Mouse (Mus musculus) kidney, embryonic 16.5 days (tissue): Measurements from ENCODE around the gene Pqbp1. TPM values are rescaled to one million over a fixed set of nuclear protein-coding genes. Genes with fewer than 3 reads are reported as not detected.

Experiments used
- ATAC-seq: fragments of 200-750 bp; cut with Nextera tagmentation; 2 replicates; pipeline ENCODE4 v1.8.0; 2017; ENCODE audit warnings: moderate TSS enrichment; ENCODE audit not compliant: low FRiP score, low TSS enrichment
- H3K27ac ChIP-seq: fragments of 300-500 bp; sonication (generic); 2 replicates; pipeline ENCODE4 v1.5.1; 2014; ENCODE audit warnings: low read length
- H3K27me3 ChIP-seq: fragments of 300-500 bp; sonication (generic); 2 replicates; pipeline ENCODE4 v1.6.1; 2014; ENCODE audit warnings: low read length, control low read depth, mixed read lengths; ENCODE audit not compliant: insufficient read depth
- H3K36me3 ChIP-seq: fragments of 300-500 bp; sonication (generic); 2 replicates; pipeline ENCODE4 v1.6.1; 2014; ENCODE audit warnings: low read length, control low read depth, mixed read lengths; ENCODE audit not compliant: insufficient read depth
- H3K4me1 ChIP-seq: fragments of 300-500 bp; sonication (generic); 2 replicates; pipeline ENCODE4 v1.6.1; 2014; ENCODE audit warnings: low read length, control low read depth, mixed read lengths; ENCODE audit not compliant: insufficient read depth
- H3K4me2 ChIP-seq: fragments of 300-500 bp; sonication (generic); replicated peaks from 2 replicates; pipeline ENCODE4 v1.6.1; 2014; ENCODE audit warnings: low read depth, low read length
- H3K4me3 ChIP-seq: fragments of 300-500 bp; sonication (generic); 2 replicates; pipeline ENCODE4 v1.5.1; 2014; ENCODE audit warnings: mild to moderate bottlenecking, low read length
- H3K9ac ChIP-seq: fragments of 300-500 bp; sonication (generic); replicated peaks from 2 replicates; pipeline ENCODE4 v1.6.1; 2014; ENCODE audit warnings: low read length
- H3K9me3 ChIP-seq: fragments of 300-500 bp; sonication (generic); 2 replicates; pipeline ENCODE4 v1.6.1; 2016; ENCODE audit warnings: low read length, control low read depth
- WGBS: fragments of 180-500 bp; shearing (Covaris S2); extraction: QIAGEN DNeasy Blood & Tissue Kit; methylation state at CpG from one replicate; pipeline ENCODE4 v1.1.7; 2014; 5-methylcytosine and 5-hydroxymethylcytosine counted together
- polyA plus RNA-seq: library from polyadenylated mRNA; unstranded; fragments of >200 nt; fragmentation: Nextera tagmentation; extraction: Ambion mirVana; gene quantifications from 2 replicates; pipeline ENCODE4 v1.2.1, GENCODE M21; 2015

Pqbp1 gene
- polyA plus RNA-seq = 113 and 124 TPM in 2 replicates

- H3K4me2 ChIP-seq = peak within 1 kb of the TSS; percentile 61
- WGBS = 20% methylated on average over 62 of the region's 62 CpGs
- H3K9ac ChIP-seq = peak within 1 kb of the TSS; percentile 76
- ATAC-seq = peak; percentile 99
- H3K4me3 ChIP-seq = peak within 1 kb of the TSS; percentile 67
- H3K4me1 ChIP-seq = 0 out of 2 replicates have a peak, but pooled peaks cover 3% of the 10 kb centered on the region
- H3K36me3 ChIP-seq = peaks cover 15% of the 10 kb centered on the region
- no peaks in the 10 kb centered on the region for H3K27me3 ChIP-seq
- peak within 1 kb of the TSS; percentile 94 for H3K27ac ChIP-seq
- H3K9me3 ChIP-seq = no peaks in the 10 kb centered on the region
Measured at GRCm38 (mm10) chrX:7898880-7899874, at the start of gene Pqbp1, which contains the start of gene Timm17b. Gene Pqbp1, minus strand, starts transcription at chrX:7899269. Gene Timm17b, plus strand, starts transcription at chrX:7899357.

DNA sequence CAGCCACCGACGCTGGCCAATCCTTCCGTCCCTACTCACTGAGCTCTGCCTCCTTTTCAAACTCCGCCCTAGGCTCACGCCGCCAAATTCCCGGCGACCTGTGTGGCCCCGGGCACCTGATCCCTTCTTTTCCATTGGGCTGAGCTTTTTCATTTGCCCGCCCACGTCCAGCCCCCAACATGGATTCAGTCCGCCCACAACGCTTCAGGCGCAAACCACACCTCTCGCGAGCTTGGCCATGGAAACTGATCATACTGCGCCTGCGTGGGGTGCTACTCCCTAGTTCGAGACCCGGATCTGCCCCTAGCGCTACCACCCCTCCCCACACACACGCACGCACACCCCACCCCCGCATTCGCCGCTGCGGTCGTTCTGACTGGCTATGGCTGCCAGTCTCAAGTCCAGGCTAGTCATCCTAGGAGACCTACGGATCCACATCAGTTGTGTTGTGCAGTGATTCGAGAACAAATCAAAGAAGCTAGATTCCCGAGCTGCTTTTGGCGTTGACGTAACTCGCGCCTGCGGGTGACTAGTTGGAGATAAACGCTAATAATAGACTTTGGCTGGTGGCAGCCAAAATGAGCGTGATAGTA lies 48.9 kb upstream of the Pqbp1 start:
- H3K27ac ChIP-seq = peak overlapping the region; percentile 24; the same call in 1 of the 2 replicates
- peak overlapping the region; percentile 55 for H3K4me2 ChIP-seq
- peak overlapping the region; percentile 51 for H3K4me3 ChIP-seq
- H3K36me3 ChIP-seq = no peaks in the 10 kb centered on the region
- H3K27me3 ChIP-seq = no peaks in the 10 kb centered on the region
- no peaks in the 10 kb centered on the region; the same call in 1 of the 2 replicates for H3K4me1 ChIP-seq
- no peaks in the 10 kb centered on the region for H3K9me3 ChIP-seq
- 20% methylated on average over 38 of the region's 38 CpGs for WGBS
- ATAC-seq = peak; percentile 99
- peak overlapping the region; percentile 59 for H3K9ac ChIP-seq

DNA sequence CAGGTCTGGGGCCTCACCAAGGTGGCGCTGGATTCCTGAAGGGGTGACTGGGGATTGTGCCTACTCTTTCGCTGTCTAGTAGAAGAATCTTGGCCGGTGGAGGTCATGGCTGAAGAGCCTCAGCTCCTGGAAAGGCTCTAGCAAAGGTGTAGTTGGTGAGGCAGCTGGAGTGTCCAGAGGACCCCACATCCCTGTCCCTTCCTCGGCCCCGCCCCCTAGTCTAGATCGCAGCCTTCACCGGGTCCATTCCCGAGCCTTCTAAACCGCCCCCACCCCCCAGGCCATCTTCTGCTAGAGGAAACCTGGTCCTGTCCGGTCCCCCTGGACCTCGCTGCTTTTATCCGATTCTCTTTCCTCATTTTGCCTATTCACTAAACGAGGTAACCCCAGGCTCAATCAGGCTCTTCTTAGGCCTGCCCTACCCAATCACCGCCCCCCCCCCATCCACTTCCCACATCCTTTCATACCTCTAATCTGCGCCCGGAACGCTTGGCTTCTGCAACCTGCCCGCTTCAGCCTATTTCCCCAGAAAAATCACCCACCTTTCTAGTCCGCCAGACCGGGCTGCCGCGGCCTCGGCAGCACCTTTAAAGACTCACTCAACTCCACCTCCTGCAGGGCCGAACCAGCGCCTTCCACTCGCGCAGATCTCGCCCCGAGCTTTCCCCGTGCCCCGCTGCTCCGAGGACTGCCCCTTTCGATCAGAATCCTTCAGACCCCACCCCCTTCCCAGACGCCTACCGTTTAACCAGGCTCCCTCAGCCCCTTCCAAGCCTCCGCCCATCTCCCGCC lies 48.2 kb upstream of the Pqbp1 start, which contains the start of gene Hdac6:
Hdac6 (minus strand) TSS at position 782 of the 792 bp plus-strand sequence.
- peak within 1 kb of the TSS; percentile 58 for H3K4me3 ChIP-seq
- 21% methylated on average over 37 of the region's 37 CpGs for WGBS
- H3K4me1 ChIP-seq = no peaks in the 10 kb centered on the region; the same call in 1 of the 2 replicates
- no peaks in the 10 kb centered on the region for H3K27me3 ChIP-seq
- H3K27ac ChIP-seq = peak within 1 kb of the TSS; percentile 58
- peak within 1 kb of the TSS; percentile 55 for H3K4me2 ChIP-seq
- H3K9ac ChIP-seq = peak within 1 kb of the TSS; percentile 66
- no peaks in the 10 kb centered on the region for H3K9me3 ChIP-seq
- no peaks in the 10 kb centered on the region for H3K36me3 ChIP-seq
- ATAC-seq = peak; percentile 52

DNA sequence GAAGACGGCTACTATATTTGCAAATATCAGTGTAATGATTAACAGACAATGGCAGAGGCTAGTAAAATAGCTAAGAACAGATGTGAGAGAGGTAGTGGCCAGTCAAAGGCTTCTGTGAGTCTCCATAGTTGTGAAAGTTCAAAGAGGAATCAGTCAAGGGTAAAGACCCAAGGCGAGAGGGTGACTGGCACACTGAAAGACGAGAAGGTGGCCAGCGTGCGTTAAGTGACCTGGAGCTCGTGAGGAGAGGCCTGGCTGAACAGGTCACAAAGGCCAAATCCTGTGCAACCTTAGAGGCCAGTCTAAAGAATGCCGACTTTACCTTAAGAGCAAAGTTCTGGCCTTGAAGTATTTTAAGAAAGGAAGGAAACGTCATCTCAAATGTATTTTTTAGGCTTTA lies 46.5 kb upstream of the Pqbp1 start:
- no peak overlapping the region for H3K4me3 ChIP-seq
- no peak overlapping the region for H3K27ac ChIP-seq
- H3K27me3 ChIP-seq = no peaks in the 10 kb centered on the region
- WGBS = 50% methylated on average over 8 of the region's 8 CpGs
- H3K4me1 ChIP-seq = no peaks in the 10 kb centered on the region; the same call in 1 of the 2 replicates
- no peak overlapping the region for H3K9ac ChIP-seq
- no peak overlapping the region; the same call in 1 of the 2 replicates for H3K4me2 ChIP-seq
- ATAC-seq = no peak
- H3K9me3 ChIP-seq = no peaks in the 10 kb centered on the region
- 0 out of 2 replicates have a peak, but pooled peaks cover 2% of the 10 kb centered on the region for H3K36me3 ChIP-seq

- Histone ChIP-seq H3K27ac (no peak overlapping the region), H3K4me1 (no peaks in the 10 kb centered on the region), H3K27me3 (no peaks in the 10 kb centered on the region), H3K4me3 (no peak overlapping the region), H3K9me3 (no peaks in the 10 kb centered on the region), H3K9ac (no peak overlapping the region), H3K36me3 (peaks cover 22% of the 10 kb centered on the region), H3K4me2 (no peak overlapping the region)
- ATAC-seq = no peak
- 93% methylated on average over 6 of the region's 6 CpGs for whole genome bisulfite sequencing
Measured at GRCm38 (mm10) chrX:7937667-7938066, 38.6 kb upstream of the Pqbp1 start.

DNA sequence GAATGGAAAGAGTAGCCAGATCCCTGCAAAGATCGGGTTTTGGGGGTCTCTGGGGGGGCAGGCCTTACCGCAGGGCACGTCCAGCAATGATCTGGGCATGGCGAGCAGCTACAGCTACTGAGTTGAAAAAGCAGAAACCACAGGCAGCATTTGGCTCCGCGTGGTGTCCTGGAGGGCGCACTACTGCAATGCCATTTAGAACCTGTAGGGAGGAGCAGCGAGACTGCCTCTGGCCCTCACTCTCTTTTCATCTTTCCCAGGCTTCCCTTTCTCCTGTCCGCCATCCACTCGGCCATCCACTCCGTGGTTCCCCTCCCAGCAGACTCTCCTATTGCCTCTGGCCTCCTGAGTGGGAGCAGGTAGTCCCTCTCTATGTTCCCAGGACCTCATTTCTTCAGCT lies 37.8 kb upstream of the Pqbp1 start:
- H3K27ac ChIP-seq = no peak overlapping the region
- H3K4me2 ChIP-seq = no peak overlapping the region
- 37% methylated on average over 10 of the region's 11 CpGs for WGBS
- no peak overlapping the region for H3K4me3 ChIP-seq
- no peak for ATAC-seq
- no peaks in the 10 kb centered on the region for H3K4me1 ChIP-seq
- H3K36me3 ChIP-seq = peaks cover 26% of the 10 kb centered on the region
- H3K27me3 ChIP-seq = no peaks in the 10 kb centered on the region
- no peak overlapping the region for H3K9ac ChIP-seq
- no peaks in the 10 kb centered on the region for H3K9me3 ChIP-seq

DNA sequence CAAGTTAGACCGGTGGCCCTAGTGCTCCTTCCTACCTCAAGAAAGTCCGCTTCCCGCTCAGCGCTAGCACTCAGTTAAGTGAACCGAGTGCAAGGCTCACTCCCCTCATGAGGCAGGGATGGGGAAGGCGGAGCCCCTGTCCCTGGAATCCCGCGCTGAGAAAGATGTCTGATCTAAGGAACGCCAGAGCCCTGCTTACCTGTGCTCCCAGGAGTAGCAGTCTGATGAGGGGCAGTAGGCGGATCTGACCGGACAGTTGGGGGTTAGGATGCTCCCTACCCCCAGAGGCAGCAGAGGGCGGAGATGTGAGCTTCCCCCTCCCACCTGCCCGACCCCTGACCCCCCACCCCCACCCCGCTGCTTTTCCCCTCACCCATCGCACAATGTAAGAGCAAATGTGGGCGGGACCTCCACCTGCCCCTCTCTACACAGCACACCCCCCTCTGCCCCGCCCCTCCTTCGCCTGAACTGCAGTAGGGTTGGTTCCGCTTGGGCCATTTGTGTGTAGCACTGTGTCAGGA lies 29.3 kb upstream of the Pqbp1 start, which contains the start of gene Eras:
Eras (minus strand) TSS at position 338 of the 521 bp plus-strand sequence.
- Histone ChIP-seq H3K4me2 (0 out of 2 replicates have a peak within 1 kb of the TSS, but pooled peaks have one; percentile 1), H3K4me1 (no peaks in the 10 kb centered on the region), H3K4me3 (no peak within 1 kb of the TSS), H3K9me3 (no peaks in the 10 kb centered on the region), H3K27ac (no peak within 1 kb of the TSS), H3K36me3 (peaks cover 15% of the 10 kb centered on the region; the same call in 1 of the 2 replicates), H3K9ac (no peak within 1 kb of the TSS), H3K27me3 (peaks cover 38% of the 10 kb centered on the region)
- ATAC-seq = 0 out of 2 replicates have a peak, but pooled peaks have one; percentile 31
- WGBS = 29% methylated on average over 18 of the region's 19 CpGs

GRCm38 (mm10) chrX:7927116-7927515 lies 28.0 kb upstream of the Pqbp1 start:
- peaks cover 49% of the 10 kb centered on the region for H3K27me3 ChIP-seq
- H3K4me1 ChIP-seq = no peaks in the 10 kb centered on the region
- H3K4me2 ChIP-seq = 0 out of 2 replicates have a peak overlapping the region, but pooled peaks have one; percentile 1
- H3K36me3 ChIP-seq = peaks cover 14% of the 10 kb centered on the region; the same call in 1 of the 2 replicates
- WGBS = 27% methylated on average over 10 of the region's 10 CpGs
- H3K27ac ChIP-seq = no peak overlapping the region
- H3K9ac ChIP-seq = no peak overlapping the region
- no peak for ATAC-seq
- H3K4me3 ChIP-seq = no peak overlapping the region
- H3K9me3 ChIP-seq = no peaks in the 10 kb centered on the region

DNA sequence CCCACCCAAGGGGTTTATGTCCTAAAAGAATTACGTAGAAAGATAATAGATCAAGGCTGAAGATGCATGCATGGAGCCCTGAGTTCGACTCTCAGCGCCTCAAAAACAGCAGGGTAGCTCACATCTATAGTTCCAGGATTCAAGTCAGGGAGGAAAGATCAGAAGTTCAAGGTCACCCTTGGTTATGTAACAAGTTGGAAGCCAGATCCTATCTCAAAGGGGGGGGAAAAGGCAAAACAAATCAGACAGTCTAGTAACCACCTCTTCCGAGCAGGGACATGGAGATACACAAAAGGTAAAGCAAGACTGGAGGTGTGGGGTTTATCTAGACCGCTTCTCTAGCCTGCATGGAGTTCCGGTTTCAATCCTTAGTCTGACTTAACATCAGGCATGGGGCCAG lies 27.2 kb upstream of the Pqbp1 start:
- Histone ChIP-seq H3K4me1 (no peaks in the 10 kb centered on the region), H3K4me2 (no peak overlapping the region), H3K9me3 (no peaks in the 10 kb centered on the region), H3K27ac (no peak overlapping the region), H3K4me3 (no peak overlapping the region), H3K27me3 (peaks cover 58% of the 10 kb centered on the region), H3K36me3 (peaks cover 5% of the 10 kb centered on the region; the same call in 1 of the 2 replicates), H3K9ac (no peak overlapping the region)
- no peak for ATAC-seq
- 77% methylated on average over 6 of the region's 6 CpGs for WGBS
